1 mouse cellular context compared by ENCODE assay signal in the genomic region with DNA sequence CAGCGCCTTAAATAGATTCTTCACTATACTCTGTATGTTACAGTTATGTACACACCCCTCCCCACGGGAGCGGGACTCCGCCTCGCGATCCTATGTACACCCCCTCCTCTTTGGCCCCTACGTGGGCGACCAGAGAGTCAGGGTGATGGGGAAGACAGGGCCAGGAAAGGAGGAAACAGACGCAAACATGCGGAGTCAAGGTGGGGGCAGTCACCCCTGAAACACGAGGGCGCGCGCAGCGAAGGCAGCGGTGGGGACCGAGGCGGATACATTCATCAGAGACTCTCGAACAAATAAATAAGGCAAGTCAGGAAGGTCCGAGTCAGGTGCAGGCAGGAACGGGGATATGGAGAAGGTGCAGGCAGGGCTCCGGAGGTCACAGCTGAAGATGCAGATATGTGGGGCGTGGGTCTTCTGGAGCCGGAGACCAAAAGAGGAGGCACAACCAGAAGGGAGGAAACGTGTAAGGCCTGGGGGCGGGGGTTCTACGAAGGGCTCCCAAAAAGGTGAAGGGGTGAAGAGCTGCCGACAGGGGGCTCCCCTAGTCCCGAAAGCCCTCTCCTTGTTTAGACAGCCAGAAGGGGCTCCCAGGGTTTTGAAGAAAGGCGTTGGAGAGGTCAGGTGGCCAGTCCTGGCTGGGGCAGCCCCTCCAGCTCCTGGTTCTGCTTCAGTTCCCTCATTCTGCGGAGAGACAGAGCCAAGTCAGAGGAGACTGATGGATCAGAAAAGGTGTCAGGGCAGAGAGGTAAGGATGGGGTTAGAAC.
TF ChIP-seq lines count a peak whose summit lies in the region.

No protein-coding gene starts in this region.

TF ChIP-seq in MEL, 35 proteins besides CTCF, POLR2A, EP300 and RAD21 (continued from another document):
- TF ChIP-seq CHD1 (IDR thresholded peaks at IDR 0.05; ENCODE audit: low read depth, low read length) = no peak
- TF ChIP-seq POLR2AphosphoS2 (IDR thresholded peaks at IDR 0.05; ENCODE audit: low read length) = no peak
- peak; percentile 48; the same call in 1 of the 2 replicates for TF ChIP-seq MYC (IDR thresholded peaks at IDR 0.05; ENCODE audit: low read depth, low read length)
- TF ChIP-seq HCFC1 (IDR thresholded peaks at IDR 0.05; ENCODE audit: low read depth, low read length) = peak; percentile 52
- TF ChIP-seq ELF1 (IDR thresholded peaks at IDR 0.05; ENCODE audit: low read depth, low read length) = no peak
- no peak for TF ChIP-seq USF1 (IDR thresholded peaks at IDR 0.05; ENCODE audit: low read depth, low read length)
- TF ChIP-seq JUND (IDR thresholded peaks at IDR 0.05; ENCODE audit: low read depth, low read length) = no peak
- no peak for TF ChIP-seq RCOR1 (IDR thresholded peaks at IDR 0.05; ENCODE audit: low read depth, low read length)
- no peak for TF ChIP-seq ZNF384 (IDR thresholded peaks at IDR 0.05; ENCODE audit: low read depth, low read length)
- no peak for TF ChIP-seq MYB (IDR thresholded peaks at IDR 0.05; ENCODE audit: low read depth, low read length)
- 0 out of 2 replicates have a peak, but pooled peaks have one; percentile 56 for TF ChIP-seq MAX (IDR thresholded peaks at IDR 0.05; ENCODE audit: low read length)
